Mouse (Mus musculus) cerebellum, adult 2 months (tissue): ENCODE results near the gene Gnb1l.

Experiments used
- CTCF ChIP-seq: fragments of 200-500 bp; IDR thresholded peaks from 2 replicates; pipeline ENCODE4 v1.5.1; 2011; ENCODE audit warnings: low read depth, mild to moderate bottlenecking, control low read depth, low read length, moderate library complexity, borderline replicate concordance; ENCODE audit not compliant: insufficient read depth
- POLR2A ChIP-seq: fragments of 200-500 bp; IDR thresholded peaks from 2 replicates; pipeline ENCODE4 v1.6.1; 2011; ENCODE audit warnings: low read length, control low read depth, borderline replicate concordance; ENCODE audit not compliant: insufficient read depth

GRCm38 (mm10) chr16:18490281-18490680 is 8.2 kb upstream of the Gnb1l start:
- TF ChIP-seq CTCF: no peak
- TF ChIP-seq POLR2A: no peak
